Mouse (Mus musculus): ENCODE measurements around the gene Fam110c. TPM values are rescaled to one million over a fixed set of nuclear protein-coding genes. Genes with fewer than 3 reads are reported as not detected.

Gene Fam110c
- not detected for total RNA-seq (2023)

DNA sequence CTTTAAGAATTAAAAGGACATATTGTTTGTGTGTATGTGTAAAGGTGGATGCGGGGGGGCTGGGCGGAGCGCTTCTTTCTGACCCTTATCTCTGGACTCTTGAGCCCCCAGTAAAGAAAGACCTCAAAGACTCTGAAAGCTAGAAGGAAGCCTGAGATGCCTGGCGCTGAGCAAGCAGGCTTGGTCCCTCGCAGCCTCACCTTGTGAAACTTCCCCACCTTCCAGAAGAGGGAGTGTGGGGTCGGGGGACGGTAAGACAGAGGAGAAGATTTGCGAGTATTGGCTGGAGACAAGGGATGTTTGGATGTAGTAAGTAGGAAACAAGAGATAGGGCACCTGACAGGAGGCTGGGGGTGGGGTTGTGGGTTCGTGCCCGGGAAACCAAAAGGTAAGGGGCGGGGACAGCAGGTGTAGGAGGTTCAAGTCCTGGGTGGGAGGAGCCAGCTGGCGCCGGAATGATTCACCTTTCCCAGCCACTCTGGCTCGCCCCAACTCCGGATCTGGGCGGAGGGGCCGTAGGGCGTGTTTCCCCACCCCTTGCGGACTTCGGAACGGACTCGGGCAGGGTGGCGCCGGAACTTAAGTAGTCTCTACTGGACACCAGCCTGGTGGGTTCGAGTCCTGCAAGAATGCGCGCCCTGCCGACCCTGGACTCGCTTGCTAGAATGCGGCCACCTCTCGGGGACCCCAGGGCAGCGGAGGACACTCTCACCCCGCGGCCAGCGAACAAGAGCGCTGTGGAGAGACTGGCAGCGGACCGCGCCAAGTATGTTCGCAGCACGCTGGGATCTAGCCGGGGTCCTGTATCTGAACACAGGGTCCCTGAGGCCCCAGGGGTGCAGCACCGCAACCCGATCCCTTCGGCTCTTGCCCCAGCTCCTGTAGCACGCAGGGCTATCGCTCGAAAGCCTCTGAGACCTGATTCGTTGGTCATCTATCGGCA, at the start of gene Fam110c:
Gene Fam110c, plus strand, starts transcription at position 450 of the 943 bp plus-strand sequence.

Other genes starting within 250 kb of the Fam110c start
- gene Alkal2, start 189.5 kb upstream of the Fam110c start, total RNA-seq (2023), result not detected
- gene Acp1, start 162.3 kb upstream of the Fam110c start, total RNA-seq (2023), result 22.2 TPM
- gene Sh3yl1, start 162.2 kb upstream of the Fam110c start, total RNA-seq (2023), result 0.64 TPM
- not detected for gene Gm6993, start 166.9 kb downstream of the Fam110c start, total RNA-seq (2023)
- not detected for gene Lamb1, start 191.4 kb downstream of the Fam110c start, total RNA-seq (2023)